Mouse (Mus musculus): ENCODE measurements around the gene Dlg2.

Gene Dlg2

DNA sequence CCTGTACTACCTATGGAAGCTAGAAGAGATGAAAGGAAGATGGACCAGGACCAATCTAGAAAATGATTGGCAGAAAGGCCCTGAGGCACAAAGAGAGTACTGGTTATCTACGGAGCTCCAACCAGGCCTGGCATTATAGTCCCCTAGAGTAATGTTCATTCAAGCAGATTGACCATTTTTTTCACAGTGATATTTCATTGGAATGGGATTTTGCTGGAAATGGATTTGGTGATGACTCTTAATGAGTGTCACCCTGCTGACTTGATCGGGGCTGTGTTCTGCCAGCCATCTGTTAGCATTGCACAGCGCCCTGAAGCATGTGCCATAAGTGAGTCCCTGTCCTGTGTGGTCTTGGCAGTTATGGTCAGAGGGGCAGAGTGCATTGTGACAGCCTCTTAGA lies 1787.9 kb downstream of the Dlg2 start:
- DNase-seq (ENCODE audit: inconsistent ontology term): no peak

DNA sequence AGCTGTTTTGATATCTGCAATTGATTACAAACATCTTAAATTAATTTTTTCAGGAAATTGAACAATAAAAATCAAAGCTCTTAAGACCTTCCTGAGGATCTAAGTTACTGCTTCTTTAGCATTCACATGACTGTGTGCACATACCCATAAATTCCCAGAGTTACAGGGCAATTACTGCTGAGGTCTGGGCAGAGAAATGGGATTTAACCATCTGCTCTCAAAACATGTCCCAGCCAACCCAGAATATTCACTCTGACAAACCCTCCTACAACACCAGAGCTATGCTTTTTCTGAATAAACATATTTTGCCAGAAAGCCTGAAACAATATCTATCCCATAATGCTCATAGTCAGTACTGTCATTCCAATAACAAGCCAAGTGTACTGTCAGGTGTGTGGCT lies 1788.5 kb downstream of the Dlg2 start:
- no peak for DNase-seq (ENCODE audit: inconsistent ontology term)

DNA sequence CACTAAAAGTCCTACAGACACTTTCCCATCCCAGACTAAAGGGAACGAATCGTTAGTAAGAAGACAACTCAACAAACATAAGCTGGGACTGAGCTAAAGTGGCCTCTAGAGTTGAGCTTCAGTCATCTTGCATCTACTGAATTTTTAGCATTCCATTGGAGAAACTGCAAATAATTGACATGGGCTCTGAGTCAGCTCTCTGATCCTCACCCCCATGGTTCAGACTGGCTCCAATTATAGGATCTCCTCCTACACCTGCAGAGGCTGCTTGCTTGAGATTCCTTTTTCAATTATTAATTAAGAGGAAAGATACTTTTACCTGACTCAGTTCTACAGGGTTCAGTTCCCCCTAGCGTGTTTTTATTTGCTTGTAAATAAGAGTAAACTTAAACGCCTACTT lies 1798.9 kb downstream of the Dlg2 start:
- DNase-seq (ENCODE audit: inconsistent ontology term): peak; percentile 74

DNA sequence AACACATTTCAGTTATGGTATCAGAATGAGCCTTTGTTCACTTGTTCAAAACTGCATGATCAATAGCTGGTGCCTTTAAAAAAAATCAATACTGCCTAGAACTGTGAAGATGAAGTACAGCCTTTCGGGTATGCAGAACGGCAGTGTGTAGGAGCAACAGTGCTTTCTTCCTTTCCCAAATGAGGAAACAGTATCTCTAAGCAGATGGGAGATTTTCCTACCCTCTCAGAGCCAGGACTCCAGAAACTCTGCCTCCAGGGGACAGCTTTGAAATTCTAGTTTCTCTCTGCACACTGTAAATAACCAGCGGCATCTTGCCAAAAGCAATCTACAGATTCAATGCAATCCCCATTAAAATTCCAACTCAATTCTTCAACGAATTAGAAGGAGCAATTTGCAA lies 1801.2 kb downstream of the Dlg2 start:
- no peak for DNase-seq (ENCODE audit: inconsistent ontology term)

- DNase-seq (ENCODE audit: inconsistent ontology term): no peak
These were observed 1804.5 kb downstream of the Dlg2 start for GRCm38 (mm10) chr7:92280925-92281324.

DNA sequence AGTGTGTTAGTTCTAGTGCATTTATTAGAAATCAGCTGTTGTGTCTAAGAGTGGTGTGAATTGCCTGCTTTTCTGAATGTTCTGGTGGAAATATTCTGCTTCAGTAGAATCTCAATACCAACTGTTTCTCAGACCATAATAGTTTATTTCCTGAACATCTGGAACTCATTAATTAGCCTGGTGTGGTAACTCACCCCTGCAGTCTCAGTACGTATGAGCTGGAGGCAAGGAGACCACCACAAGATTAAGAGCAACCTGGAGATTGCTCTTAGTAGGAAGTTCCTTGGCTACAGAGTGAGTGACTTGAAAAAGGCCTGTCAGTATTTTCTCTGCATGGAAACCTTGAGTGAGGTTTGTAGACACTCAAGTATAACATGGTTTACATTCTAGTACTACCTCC lies 1810.6 kb downstream of the Dlg2 start:
- no peak for DNase-seq (ENCODE audit: inconsistent ontology term)

GRCm38 (mm10) chr7:92288814-92289213 lies 1812.3 kb downstream of the Dlg2 start:
- no peak for DNase-seq (ENCODE audit: inconsistent ontology term)

GRCm38 (mm10) chr7:92292918-92293518 lies 1816.5 kb downstream of the Dlg2 start:
- DNase-seq (ENCODE audit: inconsistent ontology term): no peak

- no peak for DNase-seq (ENCODE audit: inconsistent ontology term)
These were observed 1824.6 kb downstream of the Dlg2 start for GRCm38 (mm10) chr7:92301046-92301445.

DNA sequence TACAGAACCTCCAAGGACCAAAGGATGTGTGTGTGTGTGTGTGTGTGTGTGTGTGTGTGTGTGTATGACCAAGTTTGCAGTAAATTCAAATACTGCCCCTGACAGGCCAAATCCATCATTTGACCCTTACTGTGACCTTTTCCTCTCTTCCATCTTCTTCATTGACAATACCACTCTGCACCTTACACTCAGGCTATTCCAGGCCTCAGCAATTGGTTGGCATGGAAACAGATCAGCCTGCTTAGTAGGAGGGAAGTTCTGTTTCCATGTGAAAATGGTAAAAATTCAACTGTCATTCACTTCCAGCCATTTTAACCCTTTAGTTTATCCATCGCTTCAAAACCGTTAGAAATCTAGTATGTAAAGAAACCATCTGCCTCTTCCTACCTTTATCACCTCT lies 1831.2 kb downstream of the Dlg2 start:
- no peak for DNase-seq (ENCODE audit: inconsistent ontology term)

DNA sequence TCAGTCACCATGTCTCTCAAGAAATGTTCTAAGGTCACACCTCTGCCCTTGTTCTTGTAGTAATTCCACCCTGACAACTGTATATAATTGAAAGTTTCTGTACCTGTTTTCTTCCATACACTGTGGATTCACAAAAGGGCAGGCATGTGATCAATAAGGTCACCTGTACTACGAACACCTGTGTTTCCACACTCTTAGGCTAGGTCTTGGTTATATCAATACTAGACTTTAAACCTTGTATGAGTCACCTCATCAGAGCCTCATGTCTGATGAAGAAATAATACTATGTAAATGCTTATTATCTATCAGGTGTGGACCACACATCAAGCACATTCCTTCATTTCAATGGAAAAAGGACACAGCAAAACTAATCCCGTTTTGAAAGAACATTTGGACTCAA lies 1831.7 kb downstream of the Dlg2 start:
- DNase-seq (ENCODE audit: inconsistent ontology term): no peak

- no peak for DNase-seq (ENCODE audit: inconsistent ontology term)
These were observed 1839.9 kb downstream of the Dlg2 start for GRCm38 (mm10) chr7:92316389-92316788.

GRCm38 (mm10) chr7:92319469-92319868 lies 1843.0 kb downstream of the Dlg2 start:
- no peak for DNase-seq (ENCODE audit: inconsistent ontology term)

DNA sequence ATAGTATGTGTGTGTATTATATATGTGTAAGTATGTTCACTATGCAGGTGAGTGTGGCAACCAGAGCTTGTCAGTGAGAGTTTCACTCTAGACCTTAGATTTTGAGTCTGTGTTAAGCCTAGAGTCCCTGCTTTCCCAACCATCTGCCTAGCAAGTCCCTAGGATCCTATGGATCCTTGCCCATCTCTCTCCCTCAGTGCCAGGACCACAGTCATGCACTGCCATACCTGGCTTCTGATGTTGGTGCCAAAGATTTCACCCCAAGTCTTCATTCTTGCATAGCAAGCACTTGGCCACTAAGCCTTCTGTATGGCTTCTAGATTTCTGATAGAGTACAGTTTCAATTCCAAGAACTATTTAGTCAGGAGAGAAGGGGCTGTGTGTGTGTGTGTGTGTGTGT lies 1843.7 kb downstream of the Dlg2 start:
- no peak for DNase-seq (ENCODE audit: inconsistent ontology term)

DNA sequence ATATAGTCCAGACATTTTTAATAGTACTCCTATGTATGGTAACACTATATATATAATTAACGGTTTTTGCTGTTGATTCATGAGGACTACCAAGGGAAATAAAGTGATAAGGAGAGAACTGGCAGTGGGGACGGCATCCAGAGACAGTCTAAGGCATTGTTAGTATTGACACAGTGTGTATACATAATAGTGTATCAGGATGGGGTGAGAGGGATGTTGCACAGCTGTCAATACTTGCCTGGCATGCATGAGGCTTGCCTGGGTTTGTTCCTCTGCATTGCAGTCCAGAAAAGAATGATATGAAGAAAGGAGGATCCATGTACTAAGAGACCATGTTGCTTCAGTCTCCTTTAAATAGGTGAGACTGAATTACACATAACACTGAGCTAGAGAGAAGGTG lies 1845.3 kb downstream of the Dlg2 start:
- no peak for DNase-seq (ENCODE audit: inconsistent ontology term)

- DNase-seq (ENCODE audit: inconsistent ontology term): peak; percentile 57
These were observed 1846.0 kb downstream of the Dlg2 start for GRCm38 (mm10) chr7:92322342-92323069.

DNA sequence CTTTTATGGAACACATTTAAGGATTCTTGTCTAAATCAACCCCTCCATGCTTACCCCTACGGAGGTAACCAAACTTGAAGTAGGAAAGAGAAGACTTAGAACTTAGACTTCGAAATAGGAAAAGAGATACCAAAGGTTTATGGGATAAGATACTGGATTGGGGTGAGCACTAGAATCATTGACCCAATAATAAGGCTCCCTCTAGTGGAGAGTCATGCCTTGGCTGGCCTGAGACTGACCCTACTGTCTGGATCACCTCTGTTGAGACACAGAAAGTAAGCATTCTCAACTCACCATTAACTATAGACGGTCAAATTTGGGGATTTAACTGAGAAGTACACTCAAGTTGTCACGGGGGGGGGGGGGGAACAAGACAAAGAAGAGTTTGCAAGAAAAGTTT lies 1847.2 kb downstream of the Dlg2 start:
- peak; percentile 31 for DNase-seq (ENCODE audit: inconsistent ontology term)

GRCm38 (mm10) chr7:92327343-92327896 lies 1850.9 kb downstream of the Dlg2 start:
- DNase-seq (ENCODE audit: inconsistent ontology term): no peak

GRCm38 (mm10) chr7:92333220-92333898 lies 1856.9 kb downstream of the Dlg2 start:
- DNase-seq (ENCODE audit: inconsistent ontology term): peak; percentile 92

- DNase-seq (ENCODE audit: inconsistent ontology term): no peak
These were observed 1880.1 kb downstream of the Dlg2 start for GRCm38 (mm10) chr7:92356542-92356941.

GRCm38 (mm10) chr7:92363386-92363785 lies 1886.9 kb downstream of the Dlg2 start:
- DNase-seq (ENCODE audit: inconsistent ontology term): no peak

- DNase-seq (ENCODE audit: inconsistent ontology term): no peak
These were observed 1887.3 kb downstream of the Dlg2 start for GRCm38 (mm10) chr7:92363800-92364199.

DNA sequence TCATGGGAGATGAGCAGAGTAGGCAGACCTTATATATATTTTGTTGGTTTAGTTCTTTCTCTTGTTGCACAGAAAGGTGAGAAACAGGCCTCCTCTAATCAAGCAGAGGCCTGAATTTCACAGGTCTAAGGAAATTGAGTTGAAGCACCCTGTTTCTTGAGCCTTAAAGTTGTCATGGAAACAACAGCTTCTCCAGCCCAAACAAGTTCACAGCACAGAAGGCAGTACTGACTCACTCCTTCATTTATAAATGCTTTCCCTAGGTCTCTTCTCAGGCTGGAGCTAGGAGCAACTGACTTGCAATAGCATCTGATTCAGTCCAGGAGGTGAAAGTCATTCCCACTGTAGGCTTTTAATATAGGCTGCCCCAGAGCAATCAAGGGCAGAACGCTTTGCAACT lies 1890.6 kb downstream of the Dlg2 start:
- no peak for DNase-seq (ENCODE audit: inconsistent ontology term)

Measured in Muller cell, postnatal 12 days (primary cell).